Mouse (Mus musculus): ENCODE data around the gene Ddx31.

DNA sequence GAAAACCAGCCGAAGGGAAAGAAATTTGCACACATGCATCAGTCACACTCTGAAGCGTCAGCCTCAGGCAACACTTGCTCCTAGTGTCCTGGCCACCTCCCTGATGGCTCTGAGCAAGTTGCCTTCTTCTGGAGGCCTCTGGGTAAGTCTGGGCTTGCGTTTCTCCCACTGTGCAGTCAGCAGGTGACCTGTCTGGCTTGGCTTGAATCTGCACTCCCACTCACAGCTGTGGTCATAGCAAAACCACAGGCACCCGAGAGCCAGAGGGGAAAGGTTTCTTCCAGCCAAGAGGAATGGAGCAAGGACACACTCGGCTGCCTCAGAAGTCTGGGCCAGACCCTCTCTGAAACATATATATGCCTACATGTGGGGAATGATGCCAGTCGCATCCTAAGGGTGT is 31.4 kb upstream of the Ddx31 start:
- no peak for TF ChIP-seq POLR2A (IDR thresholded peaks at IDR 0.05; ENCODE audit: insufficient read length, low read depth)
- TF ChIP-seq CEBPB (IDR thresholded peaks at IDR 0.05; ENCODE audit: insufficient read depth, poor library complexity, severe bottlenecking) = no peak
- TF ChIP-seq E2F4 (IDR thresholded peaks at IDR 0.05; ENCODE audit: insufficient read depth) = no peak

Data from myocyte (in vitro differentiated cells).